Mouse (Mus musculus) gastrocnemius, postnatal 10 days (tissue): ENCODE measurements around the gene Dnajb11. TPM values are rescaled to one million over a fixed set of nuclear protein-coding genes. Genes with fewer than 3 reads are reported as not detected.

ENCODE experiments used
- total RNA-seq, 2 experiments: library from RNA; stranded (reverse); gene quantifications; 2 replicates each; pipeline ENCODE4 v1.2.3; 2021

The Dnajb11 gene
- total RNA-seq, 2 experiments from 2014 or later = 39.5 to 43.3 TPM

Other genes with a start within 250 kb of the Dnajb11 start
- under 1 TPM; 0.82 to 0.88 TPM for gene Dgkg, start 200.6 kb upstream of the Dnajb11 start, total RNA-seq
- not detected for gene Crygs, start 46.3 kb upstream of the Dnajb11 start, total RNA-seq
- gene Tbccd1, start 176 bp upstream of the Dnajb11 start, total RNA-seq = 1 to 10 TPM; 8.5 to 8.6 TPM
- gene Ahsg, start 33.4 kb downstream of the Dnajb11 start, total RNA-seq = 10 to 100 TPM in 1 of 2 experiments, under 1 TPM in 1; 0.49 to 16.1 TPM
- gene Fetub, start 60.5 kb downstream of the Dnajb11 start, total RNA-seq = under 1 TPM in 1 of 2 experiments, not detected in 1; 0.54 TPM
- gene Hrg, start 93.2 kb downstream of the Dnajb11 start, total RNA-seq = under 1 TPM in 1 of 2 experiments, not detected in 1; 0.34 TPM
- gene Kng2, start 171.6 kb downstream of the Dnajb11 start, total RNA-seq = under 1 TPM in 1 of 2 experiments, not detected in 1; 0.32 TPM
- 1 to 10 TPM in 1 of 2 experiments, not detected in 1; 1.7 TPM for gene Kng1, start 200.0 kb downstream of the Dnajb11 start, total RNA-seq
- 100 to 1,000 TPM; 272 to 309 TPM for gene Eif4a2, start 249.6 kb downstream of the Dnajb11 start, total RNA-seq